Mouse (Mus musculus): ENCODE measurements around the gene Rps25. TPM values are rescaled to one million over a fixed set of nuclear protein-coding genes. Genes with fewer than 3 reads are reported as not detected.

Gene Rps25
- polyA plus RNA-seq, 1 experiment = 144 TPM

GRCm38 (mm10) chr9:44389273-44389672 lies 17.7 kb upstream of the Rps25 start:
- H3K4me1 ChIP-seq (ENCODE audit: control insufficient read depth, insufficient read depth, insufficient read length) = no peaks in the 10 kb centered on the region
- TF ChIP-seq CTCF (IDR thresholded peaks at IDR 0.05; ENCODE audit: extremely low read depth, insufficient read depth, insufficient read length, insufficient replicate concordance) (peak; percentile 70; the same call in 1 of the 2 replicates), POLR2A (IDR thresholded peaks at IDR 0.05; ENCODE audit: low read depth, low read length) (no peak)
- H3K27me3 ChIP-seq (ENCODE audit: control insufficient read depth, insufficient read depth, low read length) = no peaks in the 10 kb centered on the region
- H3K4me3 ChIP-seq (ENCODE audit: extremely low read depth, insufficient read depth, insufficient read length) = no peak overlapping the region
- no peak overlapping the region for H3K27ac ChIP-seq (ENCODE audit: insufficient read depth, low read length)
- H3K36me3 ChIP-seq (ENCODE audit: control insufficient read depth, insufficient read depth, low read length) = peaks cover 40% of the 10 kb centered on the region
- 60% methylated on average over 8 of the region's 8 CpGs for WGBS
- peak in 1 of 2 experiments; percentile 56 for DNase-seq (ENCODE audit: low read depth in 1 of 2, low spot score in 2 of 2)

GRCm38 (mm10) chr9:44391466-44391865 lies 15.5 kb upstream of the Rps25 start:
- 39% methylated on average over 4 of the region's 4 CpGs for WGBS
- DNase-seq (ENCODE audit: low read depth in 1 of 2, low spot score in 2 of 2) = peak in 1 of 2 experiments; percentile 76
- Histone ChIP-seq H3K27me3 (ENCODE audit: control insufficient read depth, insufficient read depth, low read length) (no peaks in the 10 kb centered on the region), H3K4me1 (ENCODE audit: control insufficient read depth, insufficient read depth, insufficient read length) (no peaks in the 10 kb centered on the region), H3K36me3 (ENCODE audit: control insufficient read depth, insufficient read depth, low read length) (peaks cover 23% of the 10 kb centered on the region), H3K4me3 (ENCODE audit: extremely low read depth, insufficient read depth, insufficient read length) (no peak overlapping the region), H3K27ac (ENCODE audit: insufficient read depth, low read length) (no peak overlapping the region)
- no peak for TF ChIP-seq POLR2A (IDR thresholded peaks at IDR 0.05; ENCODE audit: low read depth, low read length)
- TF ChIP-seq CTCF (IDR thresholded peaks at IDR 0.05; ENCODE audit: extremely low read depth, insufficient read depth, insufficient read length, insufficient replicate concordance) = peak; percentile 57; the same call in 1 of the 2 replicates

GRCm38 (mm10) chr9:44396684-44397411 lies 10.1 kb upstream of the Rps25 start, which contains the start of gene Slc37a4:
Gene Slc37a4, plus strand, starts transcription at chr9:44396852.
- under 1% methylated on average over 43 of the region's 43 CpGs for WGBS

DNA sequence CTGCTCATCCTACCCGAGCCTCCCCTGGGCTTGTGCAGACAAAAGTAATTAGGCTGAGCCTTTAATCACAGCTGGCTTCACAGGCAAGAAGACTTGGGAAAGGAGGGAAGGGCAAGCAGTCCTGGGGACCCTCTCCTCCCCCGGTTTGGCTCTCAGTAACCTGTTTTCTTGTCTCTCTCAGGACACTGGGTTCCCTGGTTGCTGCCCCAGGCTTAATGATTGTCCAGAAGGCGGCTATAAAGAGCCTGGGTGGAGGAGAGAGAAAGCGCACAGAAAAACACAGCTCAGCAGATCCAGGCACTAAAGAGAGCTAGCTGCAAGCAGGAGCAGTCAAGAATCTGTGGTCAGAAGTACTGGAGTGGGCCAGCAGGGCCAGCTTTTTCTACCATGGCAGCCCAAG lies 8.9 kb upstream of the Rps25 start:
- TF ChIP-seq POLR2A (IDR thresholded peaks at IDR 0.05; ENCODE audit: low read depth, low read length) (no peak), CTCF (IDR thresholded peaks at IDR 0.05; ENCODE audit: extremely low read depth, insufficient read depth, insufficient read length, insufficient replicate concordance) (no peak)
- H3K4me1 ChIP-seq (ENCODE audit: control insufficient read depth, insufficient read depth, insufficient read length) = peaks cover 3% of the 10 kb centered on the region; the same call in 1 of the 2 replicates
- no peak overlapping the region for H3K27ac ChIP-seq (ENCODE audit: insufficient read depth, low read length)
- peaks cover 17% of the 10 kb centered on the region for H3K36me3 ChIP-seq (ENCODE audit: control insufficient read depth, insufficient read depth, low read length)
- 57% methylated on average over 4 of the region's 4 CpGs for WGBS
- no peaks in the 10 kb centered on the region for H3K27me3 ChIP-seq (ENCODE audit: control insufficient read depth, insufficient read depth, low read length)
- H3K4me3 ChIP-seq (ENCODE audit: extremely low read depth, insufficient read depth, insufficient read length) = no peak overlapping the region
- DNase-seq (ENCODE audit: low read depth in 1 of 2, low spot score in 2 of 2) = no peak

More at GRCm38 (mm10) chr9:44396684-44397411, 10.1 kb upstream of the Rps25 start, which contains the start of gene Slc37a4:
- peak; percentile 89 to 95 for DNase-seq (ENCODE audit: low read depth in 1 of 2, low spot score in 2 of 2)
- Histone ChIP-seq H3K4me1 (ENCODE audit: control insufficient read depth, insufficient read depth, insufficient read length) (peaks cover 3% of the 10 kb centered on the region; the same call in 1 of the 2 replicates), H3K27me3 (ENCODE audit: control insufficient read depth, insufficient read depth, low read length) (no peaks in the 10 kb centered on the region), H3K36me3 (ENCODE audit: control insufficient read depth, insufficient read depth, low read length) (peaks cover 9% of the 10 kb centered on the region; the same call in 1 of the 2 replicates), H3K4me3 (ENCODE audit: extremely low read depth, insufficient read depth, insufficient read length) (peak within 1 kb of the TSS; percentile 79), H3K27ac (ENCODE audit: insufficient read depth, low read length) (peak within 1 kb of the TSS; percentile 73)
- peak; percentile 91 for TF ChIP-seq POLR2A (IDR thresholded peaks at IDR 0.05; ENCODE audit: low read depth, low read length)
- no peak for TF ChIP-seq CTCF (IDR thresholded peaks at IDR 0.05; ENCODE audit: extremely low read depth, insufficient read depth, insufficient read length, insufficient replicate concordance)

GRCm38 (mm10) chr9:44398551-44398950 lies 8.4 kb upstream of the Rps25 start:
- Histone ChIP-seq H3K27me3 (ENCODE audit: control insufficient read depth, insufficient read depth, low read length) (no peaks in the 10 kb centered on the region), H3K27ac (ENCODE audit: insufficient read depth, low read length) (no peak overlapping the region), H3K4me3 (ENCODE audit: extremely low read depth, insufficient read depth, insufficient read length) (no peak overlapping the region), H3K36me3 (ENCODE audit: control insufficient read depth, insufficient read depth, low read length) (peaks cover 21% of the 10 kb centered on the region), H3K4me1 (ENCODE audit: control insufficient read depth, insufficient read depth, insufficient read length) (peaks cover 3% of the 10 kb centered on the region; the same call in 1 of the 2 replicates)
- no peak for DNase-seq (ENCODE audit: low read depth in 1 of 2, low spot score in 2 of 2)
- WGBS = 88% methylated on average over 9 of the region's 9 CpGs
- TF ChIP-seq CTCF (IDR thresholded peaks at IDR 0.05; ENCODE audit: extremely low read depth, insufficient read depth, insufficient read length, insufficient replicate concordance) (no peak), POLR2A (IDR thresholded peaks at IDR 0.05; ENCODE audit: low read depth, low read length) (no peak)

GRCm38 (mm10) chr9:44399114-44399794 lies 7.7 kb upstream of the Rps25 start:
- H3K27ac ChIP-seq (ENCODE audit: insufficient read depth, low read length) = no peak overlapping the region
- peaks cover 27% of the 10 kb centered on the region for H3K36me3 ChIP-seq (ENCODE audit: control insufficient read depth, insufficient read depth, low read length)

More at GRCm38 (mm10) chr9:44399114-44399794, 7.7 kb upstream of the Rps25 start:
- DNase-seq (ENCODE audit: low read depth in 1 of 2, low spot score in 2 of 2) = no peak
- WGBS = 89% methylated on average over 13 of the region's 13 CpGs
- TF ChIP-seq POLR2A (IDR thresholded peaks at IDR 0.05; ENCODE audit: low read depth, low read length) = no peak
- no peak for TF ChIP-seq CTCF (IDR thresholded peaks at IDR 0.05; ENCODE audit: extremely low read depth, insufficient read depth, insufficient read length, insufficient replicate concordance)
- H3K4me3 ChIP-seq (ENCODE audit: extremely low read depth, insufficient read depth, insufficient read length) = no peak overlapping the region
- H3K4me1 ChIP-seq (ENCODE audit: control insufficient read depth, insufficient read depth, insufficient read length) = peaks cover 3% of the 10 kb centered on the region; the same call in 1 of the 2 replicates
- no peaks in the 10 kb centered on the region for H3K27me3 ChIP-seq (ENCODE audit: control insufficient read depth, insufficient read depth, low read length)

Data from spleen, adult 2 months (tissue).